ENCODE assay signal across 23 mouse cellular contexts in the genomic region with DNA sequence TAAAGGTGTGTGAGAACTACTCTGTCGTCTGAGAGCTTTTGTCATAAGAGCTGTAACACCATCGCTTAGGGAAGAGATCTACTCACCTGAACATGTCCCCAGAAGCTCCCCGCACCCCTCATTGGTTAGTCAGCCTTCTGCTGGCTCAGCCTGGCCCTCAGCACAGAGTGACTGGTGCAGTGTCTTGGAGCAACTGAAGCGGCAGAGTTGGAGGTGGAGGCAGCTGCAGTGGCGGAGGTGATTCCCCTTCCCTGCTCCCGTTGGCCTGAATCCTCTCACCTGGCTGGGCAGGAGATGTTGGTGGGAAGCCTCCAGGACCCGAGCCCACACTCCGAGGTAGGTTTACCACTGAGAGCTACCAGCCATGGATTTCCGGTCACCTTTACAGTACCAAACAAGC. TPM values are rescaled to one million over a fixed set of nuclear protein-coding genes. Genes with fewer than 3 reads are reported as not detected.
DNase-seq lines count a peak whose midpoint lies in the region; ATAC-seq and TF ChIP-seq lines count a peak whose summit lies in the region.
"Had no signal": no experiment of that assay in that cellular context is flagged by ENCODE, and none has a peak within 500 bp of the region (broad histone marks: within the 10 kb centered on the region; RNA-seq: fewer than 3 reads in every experiment).

No protein-coding gene starts in this region.

- no peaks in the 10 kb centered on the region for H3K36me3 ChIP-seq in heart, embryonic 11.5 days (ENCODE audit: control insufficient read depth, insufficient read depth, low read length)
- H3K36me3 ChIP-seq: embryonic facial prominence, embryonic 12.5 days; liver, embryonic 15.5 days; neural tube, embryonic 13.5 days had no signal

- H3K4me2 ChIP-seq in heart, embryonic 11.5 days = no peak overlapping the region
- H3K4me2 ChIP-seq: embryonic facial prominence, embryonic 12.5 days; forebrain, embryonic 13.5 days; liver, embryonic 15.5 days; neural tube, embryonic 13.5 days had no signal

- no peak for TF ChIP-seq POLR2A in lung, adult 2 months (IDR thresholded peaks at IDR 0.05; ENCODE audit: borderline replicate concordance, extremely low read depth, low read depth, low read length)

- no peak overlapping the region for H3K9ac ChIP-seq in heart, embryonic 11.5 days (ENCODE audit: low read depth, low read length)
- H3K9ac ChIP-seq: embryonic facial prominence, embryonic 12.5 days; forebrain, embryonic 13.5 days; liver, embryonic 15.5 days; neural tube, embryonic 13.5 days had no signal

- H3K27ac ChIP-seq in heart, embryonic 11.5 days (ENCODE audit: low read depth, low read length) = no peak overlapping the region
- H3K27ac ChIP-seq: embryonic facial prominence, embryonic 12.5 days; forebrain, embryonic 13.5 days; liver, embryonic 15.5 days; neural tube, embryonic 13.5 days; stomach, postnatal 0 days had no signal

- DNase-seq in adrenal gland, adult 18-20 months (ENCODE audit: low spot score in 2 of 2) = peak; percentile 1 to 14
- no peak for DNase-seq in adrenal gland, adult 8-10 months
- peak; percentile 0 for DNase-seq in heart, postnatal 36 days
- peak; percentile 0 for DNase-seq in lung, adult 2 months
- no peak for DNase-seq in lung, adult 18-20 months
- peak; percentile 2 for DNase-seq in urinary bladder, postnatal 14 days (ENCODE audit: low spot score)
- DNase-seq in urinary bladder, postnatal 10 days (ENCODE audit: low spot score) = no peak
- DNase-seq: adrenal gland, postnatal 25 days; cerebellum, adult 11 months; gastrocnemius, postnatal 14 days; kidney, adult 8-10 months; layer of hippocampus, postnatal 36 days; midbrain, embryonic 14.5 days; thymus, postnatal 14 days had no signal

- intact Hi-C loops in heart, postnatal 36 days (cut with DNase I) = no loop called here

- ATAC-seq in heart, embryonic 11.5 days (replicated peaks; ENCODE audit: insufficient number of reproducible peaks, low FRiP score, low TSS enrichment) = no peak
- ATAC-seq: forebrain, embryonic 13.5 days had no signal

- no peak overlapping the region for H3K4me3 ChIP-seq in heart, embryonic 11.5 days (ENCODE audit: low read depth, low read length)
- H3K4me3 ChIP-seq in lung, adult 2 months (replicated peaks; ENCODE audit: extremely low read depth, low read depth, low read length) = no peak overlapping the region
- H3K4me3 ChIP-seq: embryonic facial prominence, embryonic 12.5 days; erythroblast, embryonic 14.5 days; forebrain, embryonic 13.5 days; liver, embryonic 15.5 days; megakaryocyte, embryonic 14.5 days; neural tube, embryonic 13.5 days had no signal

- peaks cover 12% of the 10 kb centered on the region for H3K4me1 ChIP-seq in heart, embryonic 11.5 days (ENCODE audit: control insufficient read depth, insufficient read depth, low read length)
- H3K4me1 ChIP-seq in lung, adult 2 months (ENCODE audit: control insufficient read depth, insufficient read depth, low read length) = peaks cover 3% of the 10 kb centered on the region; the same call in 1 of the 2 replicates

- peaks cover 2% of the 10 kb centered on the region; the same call in 1 of the 2 replicates for H3K27me3 ChIP-seq in heart, embryonic 11.5 days (ENCODE audit: control insufficient read depth, insufficient read depth, low read length)
- H3K27me3 ChIP-seq: embryonic facial prominence, embryonic 12.5 days; forebrain, embryonic 13.5 days had no signal

- no peak for TF ChIP-seq CTCF in lung, adult 2 months (IDR thresholded peaks at IDR 0.05; ENCODE audit: insufficient read depth, low read length)

- no peaks in the 10 kb centered on the region for H3K9me3 ChIP-seq in heart, embryonic 11.5 days (replicated peaks; ENCODE audit: control insufficient read depth, low read length)
- H3K9me3 ChIP-seq: embryonic facial prominence, embryonic 12.5 days; forebrain, embryonic 13.5 days; liver, embryonic 15.5 days; megakaryocyte, embryonic 14.5 days; neural tube, embryonic 13.5 days had no signal

- WGBS in heart, embryonic 11.5 days (ENCODE audit: insufficient replicate concordance) = 76% methylated on average over 9 of the region's 9 CpGs
- 86% methylated on average over 9 of the region's 9 CpGs for WGBS in lung, adult 2 months

RNA-seq across cellular contexts. Expression of a gene that starts 2.4 kb away (rescaled TPM):
- 10 to 100 TPM; 17.4 to 21.4 TPM for total RNA-seq in adrenal gland, adult 18-20 months (2021)
- 10 to 100 TPM; 23.3 to 45.1 (median 31.1) TPM for total RNA-seq in adrenal gland, adult 8-10 months (2022)
- total RNA-seq in heart, postnatal 36 days (2021) = 1 to 10 TPM; 5.0 to 5.1 TPM
- 15.5 and 16.9 TPM in 2 replicates for polyA plus RNA-seq in heart, embryonic 11.5 days (2014; fragmentation: Nextera tagmentation; extraction: Ambion mirVana)
- polyA plus RNA-seq in lung, adult 2 months (2012; rRNA removed) = 26.4 and 27.3 TPM in 2 replicates
- polyA plus RNA-seq: erythroblast, embryonic 14.5 days had no signal

RNA-seq across cellular contexts. Expression of a gene that starts 31.9 kb away (rescaled TPM):
- 1 to 10 TPM; 3.6 to 4.5 TPM for total RNA-seq in adrenal gland, adult 18-20 months (2021)
- 1 to 10 TPM; 3.0 to 6.2 (median 5.8) TPM for total RNA-seq in adrenal gland, adult 8-10 months (2022)
- total RNA-seq in heart, postnatal 36 days (2021) = 1 to 10 TPM; 3.0 to 5.1 TPM
- polyA plus RNA-seq in heart, embryonic 11.5 days (2014; fragmentation: Nextera tagmentation; extraction: Ambion mirVana) = 19.6 and 19.8 TPM in 2 replicates
- 7.5 and 10.0 TPM in 2 replicates for polyA plus RNA-seq in lung, adult 2 months (2012; rRNA removed)

RNA-seq across cellular contexts. Expression of a gene that starts 33.2 kb away (rescaled TPM):
- 1 to 10 TPM; 8.2 to 9.0 TPM for total RNA-seq in adrenal gland, adult 18-20 months (2021)
- 10 to 100 TPM; 14.3 to 23.2 (median 17.2) TPM for total RNA-seq in adrenal gland, adult 8-10 months (2022)
- total RNA-seq in heart, postnatal 36 days (2021) = 10 to 100 TPM in 1 of 2 experiments, 1 to 10 TPM in 1; 9.5 to 10.5 TPM
- polyA plus RNA-seq in heart, embryonic 11.5 days (2014; fragmentation: Nextera tagmentation; extraction: Ambion mirVana) = 12.5 and 20.3 TPM in 2 replicates
- 9.4 and 12.4 TPM in 2 replicates for polyA plus RNA-seq in lung, adult 2 months (2012; rRNA removed)

RNA-seq across cellular contexts. Expression of a gene that starts 36.7 kb away (rescaled TPM):
- total RNA-seq in adrenal gland, adult 18-20 months (2021) = 10 to 100 TPM in 1 of 2 experiments, 1 to 10 TPM in 1; 8.3 to 17.1 TPM
- total RNA-seq in adrenal gland, adult 8-10 months (2022) = 1 to 10 TPM; 5.2 to 9.1 (median 7.8) TPM
- 10 to 100 TPM; 18.0 to 21.0 TPM for total RNA-seq in heart, postnatal 36 days (2021)
- polyA plus RNA-seq in heart, embryonic 11.5 days (2014; fragmentation: Nextera tagmentation; extraction: Ambion mirVana) = 13.2 and 19.7 TPM in 2 replicates
- 157 and 169 TPM in 2 replicates for polyA plus RNA-seq in lung, adult 2 months (2012; rRNA removed)

RNA-seq across cellular contexts. Expression of a gene that starts 54.8 kb away (rescaled TPM):
- total RNA-seq in adrenal gland, adult 18-20 months (2021) = under 1 TPM; 0.42 to 0.50 TPM
- under 1 TPM; 0.31 to 0.75 (median 0.43) TPM for total RNA-seq in adrenal gland, adult 8-10 months (2022)
- total RNA-seq in heart, postnatal 36 days (2021) = under 1 TPM in 1 of 2 experiments, not detected in 1; 0.24 TPM
- 0.11 and 0.21 TPM in 2 replicates for polyA plus RNA-seq in heart, embryonic 11.5 days (2014; fragmentation: Nextera tagmentation; extraction: Ambion mirVana)
- 6.5 and 7.1 TPM in 2 replicates for polyA plus RNA-seq in lung, adult 2 months (2012; rRNA removed)
- total RNA-seq: adrenal gland, postnatal 25 days; layer of hippocampus, postnatal 36 days had no signal
- polyA plus RNA-seq: forebrain, embryonic 13.5 days; hindbrain, embryonic 11.5 days; midbrain, embryonic 14.5 days had no signal

Comparison
In these comparisons a context has a peak if more than half of its experiments do, and no peak if none do; other contexts are left out.
1. DNase-seq: peak in adrenal gland, adult 18-20 months (2 of 2), heart, postnatal 36 days (2 of 2), lung, adult 2 months (single experiment) and urinary bladder, postnatal 14 days (single experiment); none in adrenal gland, adult 8-10 months (single experiment), lung, adult 18-20 months (0 of 2) and urinary bladder, postnatal 10 days (single experiment).